Mouse (Mus musculus): ENCODE measurements at regions not wholly inside any gene's neighbourhood (a gene's known extent, or its start where the extent isn't known, plus 50 kb on each side); places are given as distances from the start of the nearest gene placed in this dataset.

GRCm38 (mm10) chr4:64098247-64098646 is 51.4 kb upstream of the Tnc start:
- TF ChIP-seq POLR2A (IDR thresholded peaks at IDR 0.05; ENCODE audit: extremely low read depth, insufficient read depth, low read length) (no peak), CTCF (IDR thresholded peaks at IDR 0.05; ENCODE audit: low read depth, low read length) (no peak)
